Mouse (Mus musculus) spleen, adult 2 months (tissue): ENCODE measurements around the gene Syt1.

Experiments
- CTCF ChIP-seq: fragments of 200-500 bp; IDR thresholded peaks from 2 replicates; pipeline ENCODE4 v1.5.1; 2011; ENCODE audit warnings: mild to moderate bottlenecking, inconsistent platforms; ENCODE audit not compliant: insufficient read depth, insufficient read length, insufficient replicate concordance; ENCODE audit errors: extremely low read depth
- POLR2A ChIP-seq: fragments of 200-500 bp; IDR thresholded peaks from 2 replicates; pipeline ENCODE4 v1.6.1; 2011; ENCODE audit warnings: low read depth, low read length, inconsistent platforms

GRCm38 (mm10) chr10:108610057-108610644, 400.6 kb downstream of the Syt1 start:
- no peak for TF ChIP-seq POLR2A
- no peak for TF ChIP-seq CTCF
